Mouse (Mus musculus): ENCODE results near the gene Elavl4.

The Elavl4 gene

DNA sequence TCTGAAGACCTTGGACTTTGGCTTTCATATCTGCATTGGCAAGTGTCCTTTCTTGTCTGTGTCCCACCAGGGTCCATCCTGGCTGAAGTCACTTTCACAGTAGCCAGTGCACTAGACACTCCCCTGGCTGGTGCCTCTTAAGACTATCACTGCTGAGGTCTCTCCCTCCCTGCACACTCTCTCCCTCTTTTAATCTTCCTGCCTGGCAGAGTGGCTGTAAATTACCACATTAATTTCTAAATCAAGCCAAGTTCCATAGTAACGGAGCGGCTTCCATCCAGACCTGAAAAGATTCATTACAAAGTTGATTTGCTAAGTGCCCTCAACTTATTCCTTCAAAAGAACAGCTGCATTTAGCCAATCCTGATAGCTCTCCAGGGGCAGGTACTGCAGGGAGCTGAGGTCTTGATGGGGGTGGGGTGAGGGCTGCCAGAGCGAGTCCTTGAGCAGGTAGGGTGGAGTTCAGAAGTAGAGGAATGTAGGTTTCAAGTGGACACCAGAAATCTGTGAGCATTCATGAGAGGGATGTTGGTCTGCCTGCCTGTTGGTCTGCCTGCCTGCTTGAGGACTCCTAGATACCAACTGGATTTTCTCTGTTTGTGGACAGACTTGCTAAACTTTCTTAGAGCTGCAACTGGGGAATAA is 194.1 kb downstream of the Elavl4 start:
- no peak for DNase-seq (ENCODE audit: low spot score)

GRCm38 (mm10) chr4:110155954-110156353 is 195.8 kb downstream of the Elavl4 start:
- DNase-seq (ENCODE audit: low spot score): no peak
